Mouse (Mus musculus) lung, adult 2 months (tissue): Measurements from ENCODE around the gene Gm37240. TPM values are rescaled to one million over a fixed set of nuclear protein-coding genes. Genes with fewer than 3 reads are reported as not detected.

Experiments used
- DNase-seq: peaks from one replicate; pipeline ENCODE4 v3.0.0; 2022
- H3K4me1 ChIP-seq: fragments of 200-500 bp; 2 replicates; pipeline ENCODE4 v1.6.1; 2011; ENCODE audit warnings: low read length; ENCODE audit not compliant: control insufficient read depth, insufficient read depth
- H3K4me3 ChIP-seq: fragments of 200-500 bp; replicated peaks from 2 replicates; pipeline ENCODE3; 2011; ENCODE audit warnings: low read depth, mild to moderate bottlenecking, control low read depth, low read length; ENCODE audit errors: extremely low read depth
- CTCF ChIP-seq: fragments of 200-500 bp; IDR thresholded peaks from 2 replicates; pipeline ENCODE4 v1.5.1; 2011; ENCODE audit warnings: mild to moderate bottlenecking, low read length, control low read depth; ENCODE audit not compliant: insufficient read depth
- POLR2A ChIP-seq: fragments of 200-500 bp; IDR thresholded peaks from 2 replicates; pipeline ENCODE4 v1.6.1; 2011; ENCODE audit warnings: low read depth, mild to moderate bottlenecking, control low read depth, low read length, borderline replicate concordance; ENCODE audit errors: extremely low read depth
- WGBS: fragments of 180-500 bp; shearing (Covaris S2); methylation state at CpG from one replicate; pipeline ENCODE4 v1.1.7; 2018; 5-methylcytosine and 5-hydroxymethylcytosine counted together
- polyA plus RNA-seq: library from polyadenylated mRNA; depleted of rRNA; stranded (reverse); fragments of >200 nt; gene quantifications from 2 replicates; pipeline ENCODE4 v1.2.3, GENCODE M21; 2012

The Gm37240 gene
- polyA plus RNA-seq, 1 experiment, result 16.9 TPM

GRCm38 (mm10) chr3:85776126-85776525 is 111.2 kb downstream of the Gm37240 start:
- Histone ChIP-seq H3K4me3 (no peak overlapping the region), H3K4me1 (no peaks in the 10 kb centered on the region; the same call in 1 of the 2 replicates)
- TF ChIP-seq CTCF (no peak), POLR2A (no peak)
- WGBS, result 77% methylated on average over 6 of the region's 6 CpGs
- no peak for DNase-seq

GRCm38 (mm10) chr3:85773886-85774285 is 113.4 kb downstream of the Gm37240 start:
- no peak overlapping the region for H3K4me3 ChIP-seq
- 50% methylated on average over 4 of the region's 4 CpGs for WGBS
- H3K4me1 ChIP-seq, result no peaks in the 10 kb centered on the region; the same call in 1 of the 2 replicates
- DNase-seq, result no peak
- TF ChIP-seq POLR2A, result no peak
- TF ChIP-seq CTCF, result no peak

GRCm38 (mm10) chr3:85773425-85773824 is 113.9 kb downstream of the Gm37240 start:
- Histone ChIP-seq H3K4me1 (no peaks in the 10 kb centered on the region; the same call in 1 of the 2 replicates), H3K4me3 (no peak overlapping the region)
- DNase-seq, result no peak
- 35% methylated on average over 3 of the region's 3 CpGs for WGBS
- TF ChIP-seq CTCF, result no peak
- TF ChIP-seq POLR2A, result no peak

GRCm38 (mm10) chr3:85764937-85765337 is 122.4 kb downstream of the Gm37240 start:
- H3K4me1 ChIP-seq, result no peaks in the 10 kb centered on the region
- 64% methylated on average over 7 of the region's 7 CpGs for WGBS
- no peak for DNase-seq

GRCm38 (mm10) chr3:85764008-85764834 is 123.1 kb downstream of the Gm37240 start:
- 80% methylated on average over 18 of the region's 18 CpGs for WGBS
- DNase-seq, result no peak
- Histone ChIP-seq H3K4me3 (no peak overlapping the region), H3K4me1 (no peaks in the 10 kb centered on the region)
- TF ChIP-seq POLR2A (no peak), CTCF (no peak)

More at GRCm38 (mm10) chr3:85764937-85765337, 122.4 kb downstream of the Gm37240 start:
- TF ChIP-seq POLR2A (no peak), CTCF (no peak)
- no peak overlapping the region for H3K4me3 ChIP-seq

- Histone ChIP-seq H3K4me3 (no peak overlapping the region), H3K4me1 (no peaks in the 10 kb centered on the region)
- TF ChIP-seq CTCF (no peak), POLR2A (no peak)
- no peak for DNase-seq
- 45% methylated on average over 2 of the region's 2 CpGs for WGBS
These were observed 129.4 kb downstream of the Gm37240 start for GRCm38 (mm10) chr3:85757944-85758343.

- Histone ChIP-seq H3K4me3 (no peak overlapping the region), H3K4me1 (no peaks in the 10 kb centered on the region)
- TF ChIP-seq POLR2A (no peak), CTCF (no peak)
- WGBS, result 89% methylated on average over 4 of the region's 4 CpGs
- DNase-seq, result no peak
These were observed 129.9 kb downstream of the Gm37240 start for GRCm38 (mm10) chr3:85757435-85757834.

- DNase-seq, result no peak
- 59% methylated on average over 4 of the region's 4 CpGs for WGBS
- TF ChIP-seq CTCF (no peak), POLR2A (no peak)
- no peak overlapping the region for H3K4me3 ChIP-seq
- no peaks in the 10 kb centered on the region for H3K4me1 ChIP-seq
These were observed 138.0 kb downstream of the Gm37240 start for GRCm38 (mm10) chr3:85749348-85749747.

GRCm38 (mm10) chr3:85748863-85749262 is 138.5 kb downstream of the Gm37240 start:
- WGBS, result 42% methylated on average over 4 of the region's 4 CpGs
- TF ChIP-seq CTCF, result no peak
- no peak for TF ChIP-seq POLR2A
- no peak for DNase-seq
- Histone ChIP-seq H3K4me1 (no peaks in the 10 kb centered on the region), H3K4me3 (no peak overlapping the region)

- 47% methylated on average over 4 of the region's 4 CpGs for WGBS
- TF ChIP-seq POLR2A (no peak), CTCF (no peak)
- Histone ChIP-seq H3K4me1 (no peaks in the 10 kb centered on the region), H3K4me3 (no peak overlapping the region)
- no peak for DNase-seq
These were observed 141.2 kb downstream of the Gm37240 start for GRCm38 (mm10) chr3:85746116-85746515.
